13 mouse cellular contexts compared by ENCODE assay signal in the genomic region with DNA sequence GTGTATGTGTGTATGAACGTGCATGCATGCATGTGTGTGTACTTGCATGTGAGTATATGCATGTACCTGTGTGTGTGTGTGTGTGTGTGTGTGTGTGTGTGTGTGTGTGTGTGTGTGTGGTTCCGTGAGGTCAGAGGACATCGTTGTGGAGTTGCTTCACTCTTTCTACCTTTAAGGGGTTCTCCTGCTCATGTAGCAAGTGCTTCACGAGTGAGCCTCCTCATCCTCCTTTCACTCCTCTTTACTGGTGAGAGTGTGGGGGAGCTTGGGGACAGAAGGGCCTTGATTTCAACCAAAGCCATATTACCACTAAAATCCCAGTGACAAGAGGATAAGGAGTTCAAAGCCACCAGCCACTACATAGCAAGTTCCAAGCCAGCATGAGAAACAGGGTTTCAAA. TPM values are rescaled to one million over a fixed set of nuclear protein-coding genes. Genes with fewer than 3 reads are reported as not detected.
DNase-seq lines count a peak whose midpoint lies in the region; ATAC-seq and TF ChIP-seq lines count a peak whose summit lies in the region.
"Had no signal": no experiment of that assay in that cellular context is flagged by ENCODE, and none has a peak within 500 bp of the region (broad histone marks: within the 10 kb centered on the region; RNA-seq: fewer than 3 reads in every experiment).

No protein-coding gene starts in this region.

- H3K4me1 ChIP-seq in hindbrain, embryonic 11.5 days (replicated peaks; ENCODE audit: control insufficient read depth, insufficient read depth, low read length): no peaks in the 10 kb centered on the region
- H3K4me1 ChIP-seq in hindbrain, postnatal 0 days (ENCODE audit: insufficient read depth, low read length): no peaks in the 10 kb centered on the region
- peaks cover 53% of the 10 kb centered on the region for H3K4me1 ChIP-seq in megakaryocyte, embryonic 14.5 days
- peaks cover 10% of the 10 kb centered on the region for H3K4me1 ChIP-seq in embryonic fibroblast, embryonic 13.5 days (ENCODE audit: control insufficient read depth, insufficient read depth, low read length)
- H3K4me1 ChIP-seq: midbrain, embryonic 15.5 days had no signal

- H3K36me3 ChIP-seq in hindbrain, embryonic 11.5 days (ENCODE audit: control insufficient read depth, insufficient read depth, low read length): no peaks in the 10 kb centered on the region
- H3K36me3 ChIP-seq in hindbrain, postnatal 0 days (ENCODE audit: insufficient read depth, low read length): no peaks in the 10 kb centered on the region
- H3K36me3 ChIP-seq in megakaryocyte, embryonic 14.5 days (replicated peaks; ENCODE audit: low read length): no peaks in the 10 kb centered on the region
- H3K36me3 ChIP-seq: embryonic facial prominence, embryonic 13.5 days; midbrain, embryonic 15.5 days had no signal

- intact Hi-C loops in left cerebral cortex, postnatal 14 days (cut with DNase I): loop anchor here (5.0 to 10.0 kb wide), 2 partner anchors 155 to 318 kb away; no protein-coding TSS in a partner anchor

- no peaks in the 10 kb centered on the region for H3K9me3 ChIP-seq in hindbrain, embryonic 11.5 days (ENCODE audit: control insufficient read depth, low read length)
- no peaks in the 10 kb centered on the region for H3K9me3 ChIP-seq in hindbrain, postnatal 0 days (ENCODE audit: low read length)
- no peaks in the 10 kb centered on the region for H3K9me3 ChIP-seq in megakaryocyte, embryonic 14.5 days
- H3K9me3 ChIP-seq: embryonic facial prominence, embryonic 13.5 days; midbrain, embryonic 15.5 days had no signal

- no peak overlapping the region for H3K9ac ChIP-seq in hindbrain, embryonic 11.5 days (ENCODE audit: low read depth, low read length)
- no peak overlapping the region for H3K9ac ChIP-seq in hindbrain, postnatal 0 days (replicated peaks; ENCODE audit: low read length)
- H3K9ac ChIP-seq: embryonic facial prominence, embryonic 13.5 days; midbrain, embryonic 15.5 days had no signal

- 87% methylated on average over 4 of the region's 4 CpGs for WGBS in hindbrain, embryonic 11.5 days
- 80% methylated on average over 4 of the region's 4 CpGs for WGBS in hindbrain, postnatal 0 days

- H3K27me3 ChIP-seq in hindbrain, embryonic 11.5 days (ENCODE audit: control insufficient read depth, insufficient read depth, low read length): no peaks in the 10 kb centered on the region
- no peaks in the 10 kb centered on the region for H3K27me3 ChIP-seq in hindbrain, postnatal 0 days (ENCODE audit: insufficient read depth, low read length)
- H3K27me3 ChIP-seq in megakaryocyte, embryonic 14.5 days (replicated peaks): peaks cover 3% of the 10 kb centered on the region
- H3K27me3 ChIP-seq: embryonic facial prominence, embryonic 13.5 days; midbrain, embryonic 15.5 days had no signal

- ATAC-seq in hindbrain, embryonic 11.5 days (ENCODE audit: low FRiP score): no peak
- ATAC-seq in hindbrain, postnatal 0 days: no peak
- ATAC-seq in megakaryocyte, adult 5-6 weeks (ENCODE audit: poor library complexity, severe bottlenecking): no peak
- ATAC-seq: midbrain, embryonic 15.5 days had no signal

- no peak overlapping the region for H3K4me2 ChIP-seq in hindbrain, embryonic 11.5 days (replicated peaks; ENCODE audit: low read depth, low read length)
- no peak overlapping the region for H3K4me2 ChIP-seq in hindbrain, postnatal 0 days (ENCODE audit: low read depth, low read length)
- H3K4me2 ChIP-seq: midbrain, embryonic 15.5 days had no signal

- peak; percentile 6 for DNase-seq in hindbrain, embryonic 11.5 days (ENCODE audit: low spot score)
- DNase-seq in hindbrain, postnatal 0 days (ENCODE audit: low spot score): no peak
- DNase-seq in naive thymus-derived CD4-positive, alpha-beta T cell, adult 2 months (ENCODE audit: low read depth): peak; percentile 11
- no peak for DNase-seq in spleen, adult 18-20 months
- DNase-seq in left cerebral cortex, postnatal 14 days (ENCODE audit: low spot score in 2 of 2): no peak
- DNase-seq: cerebellum, adult 11-12 months had no signal

- H3K27ac ChIP-seq in hindbrain, embryonic 11.5 days (ENCODE audit: low read depth, low read length): no peak overlapping the region
- no peak overlapping the region for H3K27ac ChIP-seq in hindbrain, postnatal 0 days
- peak overlapping the region; percentile 99; the same call in 1 of the 2 replicates for H3K27ac ChIP-seq in embryonic fibroblast, embryonic 13.5 days (ENCODE audit: insufficient read depth, low read length)
- H3K27ac ChIP-seq: midbrain, embryonic 15.5 days had no signal

- no peak for TF ChIP-seq CTCF in hindbrain, postnatal 0 days (IDR thresholded peaks at IDR 0.05; ENCODE audit: low read depth)
- no peak for TF ChIP-seq CTCF in embryonic fibroblast, embryonic 13.5 days (IDR thresholded peaks at IDR 0.05; ENCODE audit: borderline replicate concordance, insufficient read depth, low read length)

- TF ChIP-seq POLR2A in embryonic fibroblast, embryonic 13.5 days (IDR thresholded peaks at IDR 0.05; ENCODE audit: low read depth, low read length): no peak; the same call in 1 of the 2 replicates

- no peak overlapping the region for H3K4me3 ChIP-seq in hindbrain, embryonic 11.5 days (ENCODE audit: low read depth, low read length)
- no peak overlapping the region for H3K4me3 ChIP-seq in hindbrain, postnatal 0 days (ENCODE audit: low read length)
- peak overlapping the region; percentile 79 for H3K4me3 ChIP-seq in megakaryocyte, embryonic 14.5 days (replicated peaks)
- H3K4me3 ChIP-seq in embryonic fibroblast, embryonic 13.5 days (ENCODE audit: insufficient read depth, low read length): no peak overlapping the region
- H3K4me3 ChIP-seq: embryonic facial prominence, embryonic 13.5 days; midbrain, embryonic 15.5 days had no signal

RNA-seq across cellular contexts. Expression of gene Siglec1, which starts 10.5 kb away (rescaled TPM):
- 0.10 and 0.15 TPM in 2 replicates for polyA plus RNA-seq in hindbrain, embryonic 11.5 days (2014; fragmentation: Nextera tagmentation; extraction: Ambion mirVana)
- 0.75 and 0.99 TPM in 2 replicates for total RNA-seq in hindbrain, postnatal 0 days (2014; rRNA removed)
- 0.19 and 0.28 TPM in 2 replicates for polyA plus RNA-seq in hindbrain, postnatal 0 days (2015; fragmentation: Nextera tagmentation; extraction: Ambion mirVana)
- polyA plus RNA-seq in megakaryocyte, embryonic 14.5 days (2012; ENCODE audit: insufficient read depth, low replicate concordance): 7.1 and 11.8 TPM in 2 replicates
- total RNA-seq in megakaryocyte, adult 5-6 weeks (2015): 2.3 and 4.2 TPM in 2 replicates
- total RNA-seq in megakaryocyte, adult 5-6 weeks (2017): 1.1 and 1.5 TPM in 2 replicates
- polyA plus RNA-seq in embryonic fibroblast, embryonic 13.5 days (2011; ENCODE audit: insufficient read length, low read depth, missing spikeins): 0.12 and 0.70 TPM in 2 replicates
- under 1 TPM; 0.51 to 0.59 TPM for total RNA-seq in left cerebral cortex, postnatal 14 days (2021)

RNA-seq across cellular contexts. Expression of gene Hspa12b, which starts 30.0 kb away (rescaled TPM):
- 4.0 and 4.6 TPM in 2 replicates for polyA plus RNA-seq in hindbrain, embryonic 11.5 days (2014; fragmentation: Nextera tagmentation; extraction: Ambion mirVana)
- 7.2 and 11.2 TPM in 2 replicates for total RNA-seq in hindbrain, postnatal 0 days (2014; rRNA removed)
- 3.3 and 3.7 TPM in 2 replicates for polyA plus RNA-seq in hindbrain, postnatal 0 days (2015; fragmentation: Nextera tagmentation; extraction: Ambion mirVana)
- 0.36 TPM in 1 of 2 replicates, not detected in the other for polyA plus RNA-seq in megakaryocyte, embryonic 14.5 days (2012; ENCODE audit: insufficient read depth, low replicate concordance)
- not detected in 2 replicates for total RNA-seq in megakaryocyte, adult 5-6 weeks (2015)
- total RNA-seq in megakaryocyte, adult 5-6 weeks (2017): not detected in 2 replicates
- 7.3 and 8.6 TPM in 2 replicates for polyA plus RNA-seq in embryonic fibroblast, embryonic 13.5 days (2011; ENCODE audit: insufficient read length, low read depth, missing spikeins)
- total RNA-seq in left cerebral cortex, postnatal 14 days (2021): 10 to 100 TPM; 10.2 to 10.8 TPM

RNA-seq across cellular contexts. Expression of gene Adam33, which starts 33.5 kb away (rescaled TPM):
- 0.54 and 0.66 TPM in 2 replicates for polyA plus RNA-seq in hindbrain, embryonic 11.5 days (2014; fragmentation: Nextera tagmentation; extraction: Ambion mirVana)
- total RNA-seq in hindbrain, postnatal 0 days (2014; rRNA removed): 0.72 and 1.9 TPM in 2 replicates
- 1.5 and 1.8 TPM in 2 replicates for polyA plus RNA-seq in hindbrain, postnatal 0 days (2015; fragmentation: Nextera tagmentation; extraction: Ambion mirVana)
- polyA plus RNA-seq in megakaryocyte, embryonic 14.5 days (2012; ENCODE audit: insufficient read depth, low replicate concordance): 1.9 and 6.0 TPM in 2 replicates
- not detected in 2 replicates for total RNA-seq in megakaryocyte, adult 5-6 weeks (2015)
- 0.12 and 0.18 TPM in 2 replicates for total RNA-seq in megakaryocyte, adult 5-6 weeks (2017)
- 15.6 and 23.3 TPM in 2 replicates for polyA plus RNA-seq in embryonic fibroblast, embryonic 13.5 days (2011; ENCODE audit: insufficient read length, low read depth, missing spikeins)
- 1 to 10 TPM; 2.3 to 3.7 TPM for total RNA-seq in left cerebral cortex, postnatal 14 days (2021)

RNA-seq across cellular contexts. Expression of gene Gm11037, which starts 36.2 kb away (rescaled TPM):
- polyA plus RNA-seq in hindbrain, embryonic 11.5 days (2014; fragmentation: Nextera tagmentation; extraction: Ambion mirVana): not detected in 2 replicates
- not detected in 2 replicates for total RNA-seq in hindbrain, postnatal 0 days (2014; rRNA removed)
- polyA plus RNA-seq in hindbrain, postnatal 0 days (2015; fragmentation: Nextera tagmentation; extraction: Ambion mirVana): not detected in 2 replicates
- not detected in 2 replicates for polyA plus RNA-seq in megakaryocyte, embryonic 14.5 days (2012; ENCODE audit: insufficient read depth, low replicate concordance)
- total RNA-seq in megakaryocyte, adult 5-6 weeks (2015): not detected in 2 replicates
- total RNA-seq in megakaryocyte, adult 5-6 weeks (2017): not detected in 2 replicates
- polyA plus RNA-seq in embryonic fibroblast, embryonic 13.5 days (2011; ENCODE audit: insufficient read length, low read depth, missing spikeins): not detected in 2 replicates
- not detected for total RNA-seq in left cerebral cortex, postnatal 14 days (2021)
- total RNA-seq: adrenal gland, postnatal 10 days had no signal
- polyA plus RNA-seq: embryonic facial prominence, embryonic 13.5 days; limb, embryonic 11.5 days; midbrain, embryonic 15.5 days had no signal

RNA-seq across cellular contexts. Expression of gene Gfra4, which starts 54.2 kb away (rescaled TPM):
- 5.6 and 6.1 TPM in 2 replicates for polyA plus RNA-seq in hindbrain, embryonic 11.5 days (2014; fragmentation: Nextera tagmentation; extraction: Ambion mirVana)
- 72.6 and 83.3 TPM in 2 replicates for total RNA-seq in hindbrain, postnatal 0 days (2014; rRNA removed)
- polyA plus RNA-seq in hindbrain, postnatal 0 days (2015; fragmentation: Nextera tagmentation; extraction: Ambion mirVana): 52.0 and 57.1 TPM in 2 replicates
- polyA plus RNA-seq in megakaryocyte, embryonic 14.5 days (2012; ENCODE audit: insufficient read depth, low replicate concordance): 1.3 TPM in 1 of 2 replicates, not detected in the other
- total RNA-seq in megakaryocyte, adult 5-6 weeks (2015): not detected in 2 replicates
- not detected in 2 replicates for total RNA-seq in megakaryocyte, adult 5-6 weeks (2017)
- 3.8 and 9.4 TPM in 2 replicates for polyA plus RNA-seq in embryonic fibroblast, embryonic 13.5 days (2011; ENCODE audit: insufficient read length, low read depth, missing spikeins)
- total RNA-seq in left cerebral cortex, postnatal 14 days (2021): 10 to 100 TPM; 52.4 to 54.2 TPM

Comparison
In these comparisons a context has a peak if more than half of its experiments do, and no peak if none do; other contexts are left out.
1. DNase-seq: peak in hindbrain, embryonic 11.5 days (single experiment) and naive thymus-derived CD4-positive, alpha-beta T cell, adult 2 months (single experiment); none in hindbrain, postnatal 0 days (single experiment), spleen, adult 18-20 months (0 of 2) and left cerebral cortex, postnatal 14 days (0 of 2).